Mouse (Mus musculus) frontal cortex, postnatal 14 days (tissue): ENCODE data around the gene Aqp8.

Source experiments
- DNase-seq, 2 experiments: peaks; one replicate each; pipeline ENCODE4 v3.0.0; 2022; ENCODE audit warnings: low spot score in 2 of 2

Gene Aqp8

GRCm38 (mm10) chr7:123462070-123462501 lies at the start of gene Aqp8:
TSS of gene Aqp8 (plus strand) at chr7:123462291.
- no peak for DNase-seq

GRCm38 (mm10) chr7:123416803-123417202 lies 45.3 kb upstream of the Aqp8 start:
- DNase-seq: no peak

GRCm38 (mm10) chr7:123417661-123418060 lies 44.4 kb upstream of the Aqp8 start:
- DNase-seq: no peak

- DNase-seq: no peak
Measured at GRCm38 (mm10) chr7:123419984-123420383, 42.1 kb upstream of the Aqp8 start.

GRCm38 (mm10) chr7:123421958-123422357 lies 40.1 kb upstream of the Aqp8 start:
- no peak for DNase-seq

- DNase-seq: no peak
Measured at GRCm38 (mm10) chr7:123424281-123424680, 37.8 kb upstream of the Aqp8 start.

- DNase-seq: no peak
Measured at GRCm38 (mm10) chr7:123425134-123425757, 36.8 kb upstream of the Aqp8 start.

GRCm38 (mm10) chr7:123429624-123430410 lies 32.3 kb upstream of the Aqp8 start:
- DNase-seq: no peak

GRCm38 (mm10) chr7:123430411-123430705 lies 31.7 kb upstream of the Aqp8 start:
- DNase-seq: no peak

- no peak for DNase-seq
Measured at GRCm38 (mm10) chr7:123431206-123431605, 30.9 kb upstream of the Aqp8 start.

GRCm38 (mm10) chr7:123442079-123442478 lies 20.0 kb upstream of the Aqp8 start:
- DNase-seq: no peak

- no peak for DNase-seq
Measured at GRCm38 (mm10) chr7:123448794-123449193, 13.3 kb upstream of the Aqp8 start.

- no peak for DNase-seq
Measured at GRCm38 (mm10) chr7:123449676-123450075, 12.4 kb upstream of the Aqp8 start.

GRCm38 (mm10) chr7:123450515-123450914 lies 11.6 kb upstream of the Aqp8 start:
- DNase-seq: no peak

GRCm38 (mm10) chr7:123452551-123452950 lies 9.5 kb upstream of the Aqp8 start:
- no peak for DNase-seq

GRCm38 (mm10) chr7:123453066-123453465 lies 9.0 kb upstream of the Aqp8 start:
- DNase-seq: no peak

GRCm38 (mm10) chr7:123455088-123455487 lies 7.0 kb upstream of the Aqp8 start:
- no peak for DNase-seq

GRCm38 (mm10) chr7:123458309-123458708 lies 3.8 kb upstream of the Aqp8 start:
- no peak for DNase-seq

GRCm38 (mm10) chr7:123459247-123459646 lies 2.8 kb upstream of the Aqp8 start:
- DNase-seq: no peak

- no peak for DNase-seq
Measured at GRCm38 (mm10) chr7:123461316-123461715, 775 bp upstream of the Aqp8 start.

- DNase-seq: no peak
Measured at GRCm38 (mm10) chr7:123463569-123463968, 1.5 kb downstream of the Aqp8 start.

GRCm38 (mm10) chr7:123465692-123466387 lies 3.7 kb downstream of the Aqp8 start:
- DNase-seq: peak in 1 of 2 experiments; percentile 52

GRCm38 (mm10) chr7:123467961-123468360 lies 5.9 kb downstream of the Aqp8 start:
- no peak for DNase-seq
